Mouse (Mus musculus): ENCODE results near the gene Rpl3l.
"Not testable (repeated sequence)": the region's sequence is repeated elsewhere in the genome, so short reads cannot be mapped to it uniquely, and the experiment has no call there.

Rpl3l gene

DNA sequence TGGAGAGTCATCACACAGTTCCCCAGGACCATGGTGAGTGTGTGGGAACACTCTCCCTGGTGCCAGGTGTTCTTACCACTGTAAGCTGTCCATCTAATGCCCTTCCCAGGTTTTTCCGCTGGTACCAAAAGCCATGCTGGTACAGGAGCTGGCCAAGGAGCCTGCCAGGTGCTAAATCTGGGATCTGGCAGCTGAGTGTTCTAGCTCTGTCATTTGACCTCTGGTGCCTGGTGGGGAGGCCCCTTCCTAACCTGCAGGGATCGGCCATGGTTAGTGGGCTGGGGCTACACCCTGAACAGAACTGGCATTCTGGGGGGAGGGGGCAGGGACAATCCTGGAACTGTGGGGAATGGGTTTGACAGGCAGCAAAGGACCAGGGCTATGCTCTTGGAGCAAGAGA, at the start of gene Rpl3l:
Gene Rpl3l, plus strand, starts transcription at position 203 of the 400 bp plus-strand sequence.
- no peak for DNase-seq

GRCm38 (mm10) chr17:24686514-24686913, 41.1 kb upstream of the Rpl3l start:
- DNase-seq, result peak; percentile 50 to 64

GRCm38 (mm10) chr17:24687146-24687595, 40.4 kb upstream of the Rpl3l start:
- DNase-seq, result peak; percentile 46 to 64

GRCm38 (mm10) chr17:24687599-24687998, 40.0 kb upstream of the Rpl3l start:
- no peak for DNase-seq

GRCm38 (mm10) chr17:24689251-24690081, 38.2 kb upstream of the Rpl3l start, which contains the start of gene Syngr3:
TSS of gene Syngr3 (minus strand) at chr17:24689955.
- DNase-seq, result no peak

DNA sequence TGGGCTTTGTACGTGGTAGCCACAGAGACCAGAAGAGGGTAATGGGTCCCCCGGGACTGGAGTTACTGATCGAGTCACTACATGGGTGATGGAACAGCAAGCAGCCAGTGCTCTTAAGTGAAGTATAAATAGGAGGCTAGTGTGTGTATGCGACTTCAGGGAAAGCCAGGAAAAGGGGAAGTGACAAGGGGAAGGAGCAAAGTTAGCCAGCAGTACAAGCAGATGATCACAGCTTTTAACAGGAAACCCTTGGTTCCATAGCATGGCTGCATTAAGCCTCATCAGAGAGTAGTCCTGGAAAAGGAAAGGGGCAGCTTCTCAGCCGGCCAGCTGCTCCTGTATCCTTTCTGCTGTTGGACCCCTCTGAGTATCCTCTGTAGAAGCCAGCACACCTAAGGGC, 35.2 kb upstream of the Rpl3l start:
- DNase-seq, result no peak

DNA sequence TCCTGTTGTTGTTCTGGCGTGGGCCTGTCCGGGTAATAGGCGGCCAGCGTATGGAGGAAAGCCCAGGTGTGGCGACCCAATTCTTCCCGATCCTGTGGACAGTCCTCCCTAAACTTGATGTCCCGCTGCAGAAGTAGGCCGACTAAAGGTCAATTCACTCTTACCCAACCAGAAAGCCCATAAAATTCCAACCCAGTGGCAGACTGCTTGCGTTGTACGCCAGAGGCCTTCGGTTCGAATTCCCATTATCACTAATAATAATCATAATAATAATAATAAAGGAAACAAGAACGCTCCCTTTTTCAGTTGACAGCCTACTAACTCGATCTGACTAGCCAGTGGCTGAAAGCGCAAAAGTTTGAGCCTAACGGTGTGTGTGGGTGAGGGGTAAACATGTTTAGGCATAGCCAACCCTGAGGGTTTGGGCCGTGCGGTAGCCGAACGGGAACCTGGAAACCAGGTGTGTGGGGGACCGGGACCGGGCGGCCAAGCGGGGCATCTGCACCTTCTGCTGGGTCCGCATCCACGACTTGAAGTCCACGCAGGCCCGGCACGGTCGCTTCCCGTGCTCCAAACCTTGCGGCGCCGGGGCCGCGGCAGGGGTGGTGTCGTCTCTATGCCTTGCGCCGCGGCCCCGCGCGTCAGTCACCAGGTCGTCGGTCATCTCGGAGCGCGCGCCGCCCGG, 32.2 kb upstream of the Rpl3l start:
- DNase-seq, result peak; percentile 44 to 49

DNA sequence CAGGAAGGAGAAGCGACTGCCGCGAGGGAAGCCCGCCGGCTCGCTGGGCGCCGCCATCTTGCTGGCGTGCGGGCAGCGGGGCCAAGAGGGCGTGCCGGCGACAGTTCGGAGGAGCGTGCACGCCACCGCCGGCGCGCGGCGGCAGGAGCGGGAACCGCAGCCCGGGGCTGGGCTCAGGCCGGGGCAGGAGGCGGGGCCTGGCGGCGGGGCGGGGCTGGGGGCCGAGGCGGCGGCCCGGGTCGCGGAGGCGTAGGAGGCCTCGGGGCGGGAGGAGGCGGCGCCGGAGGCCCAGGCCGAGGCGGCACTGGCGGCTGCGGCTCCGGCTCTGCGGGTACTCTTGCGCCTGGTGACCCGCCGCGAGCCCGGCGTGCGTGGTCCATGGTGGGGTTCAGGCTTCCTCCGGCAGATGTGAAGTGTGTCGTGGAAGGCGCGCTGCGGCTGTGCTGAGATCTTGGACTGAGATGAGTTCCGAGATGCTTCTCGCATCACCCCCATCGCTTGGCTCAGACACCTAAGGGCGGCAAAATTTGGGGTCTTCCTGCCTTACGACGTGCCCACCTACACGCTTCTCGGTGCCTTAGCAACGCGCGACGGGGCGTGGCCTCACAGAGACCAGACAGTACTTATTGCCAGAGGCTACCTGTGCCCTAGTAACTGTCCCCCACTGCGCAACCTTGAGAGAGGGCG, 31.5 kb upstream of the Rpl3l start, which contains the start of the genes Gfer and Noxo1:
Gene Gfer, minus strand, starts transcription at position 146 of the 687 bp plus-strand sequence.
Gene Noxo1, plus strand, starts transcription at position 224 of the 687 bp plus-strand sequence.
- DNase-seq, result peak; percentile 83 to 85

GRCm38 (mm10) chr17:24697985-24698384, 29.6 kb upstream of the Rpl3l start:
- DNase-seq, result no peak

DNA sequence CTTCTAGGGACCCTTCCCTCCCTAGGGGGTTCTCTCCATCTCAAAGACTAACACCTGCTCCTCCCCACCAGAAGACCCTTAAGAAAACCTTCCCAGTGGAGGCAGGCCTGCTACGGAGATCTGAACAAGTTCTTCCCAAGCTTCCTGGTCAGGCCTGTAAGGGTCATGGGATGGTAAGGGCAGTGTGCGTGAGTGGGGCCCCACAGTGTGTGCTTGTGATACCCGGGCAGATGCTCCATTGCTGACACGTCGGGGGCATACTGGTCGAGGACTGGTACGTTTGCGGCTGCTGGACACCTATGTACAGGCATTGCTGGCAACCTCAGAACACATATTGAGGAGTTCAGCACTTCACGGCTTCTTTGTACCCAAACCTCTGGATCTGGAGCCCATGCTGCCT, 28.9 kb upstream of the Rpl3l start:
- no peak for DNase-seq

GRCm38 (mm10) chr17:24699473-24699872, 28.1 kb upstream of the Rpl3l start:
- no peak for DNase-seq

DNA sequence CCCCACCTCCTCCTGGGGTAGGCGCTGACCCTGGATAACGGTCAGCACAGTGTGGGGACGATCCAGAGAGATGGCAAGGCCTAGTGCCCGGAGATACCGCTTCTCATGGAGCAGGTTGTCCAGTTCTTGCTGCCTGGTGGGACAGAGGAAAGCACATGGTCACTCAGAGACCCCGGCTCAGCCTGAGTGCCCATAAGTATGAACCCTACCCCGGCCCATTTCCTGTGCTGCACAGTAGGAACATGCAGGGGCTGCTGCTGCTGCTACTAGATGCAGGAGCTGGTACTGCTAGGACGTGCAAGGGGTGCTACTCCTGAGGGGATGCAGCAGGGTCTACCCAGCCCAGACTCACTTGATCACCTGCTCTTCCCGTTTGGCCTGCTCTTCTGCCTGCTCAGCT, 26.4 kb upstream of the Rpl3l start:
- no peak for DNase-seq

DNA sequence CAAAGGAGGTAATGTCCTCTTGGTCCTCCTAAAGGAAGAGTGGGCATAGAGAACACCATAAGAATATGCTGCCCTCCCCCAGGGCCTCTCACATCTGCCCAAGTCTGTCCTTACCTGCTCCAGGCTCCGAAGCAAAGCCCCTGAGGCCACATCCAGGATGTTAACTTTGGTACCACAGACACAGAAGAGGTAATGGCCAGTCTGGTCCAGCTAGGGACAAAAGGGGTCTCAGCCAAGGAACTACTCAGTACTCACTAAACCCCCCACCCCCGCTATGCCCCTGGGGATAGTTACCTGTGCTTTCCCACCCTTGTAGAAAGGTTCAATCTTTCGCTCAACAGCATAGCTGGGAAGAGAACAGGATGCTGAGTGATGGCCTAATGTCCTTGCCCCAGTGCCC, 21.8 kb upstream of the Rpl3l start:
- no peak for DNase-seq

GRCm38 (mm10) chr17:24706982-24707800, 20.4 kb upstream of the Rpl3l start, which contains the start of gene Tbl3:
TSS of gene Tbl3 (minus strand) at chr17:24707660.
- DNase-seq, result peak; percentile 88 to 94

DNA sequence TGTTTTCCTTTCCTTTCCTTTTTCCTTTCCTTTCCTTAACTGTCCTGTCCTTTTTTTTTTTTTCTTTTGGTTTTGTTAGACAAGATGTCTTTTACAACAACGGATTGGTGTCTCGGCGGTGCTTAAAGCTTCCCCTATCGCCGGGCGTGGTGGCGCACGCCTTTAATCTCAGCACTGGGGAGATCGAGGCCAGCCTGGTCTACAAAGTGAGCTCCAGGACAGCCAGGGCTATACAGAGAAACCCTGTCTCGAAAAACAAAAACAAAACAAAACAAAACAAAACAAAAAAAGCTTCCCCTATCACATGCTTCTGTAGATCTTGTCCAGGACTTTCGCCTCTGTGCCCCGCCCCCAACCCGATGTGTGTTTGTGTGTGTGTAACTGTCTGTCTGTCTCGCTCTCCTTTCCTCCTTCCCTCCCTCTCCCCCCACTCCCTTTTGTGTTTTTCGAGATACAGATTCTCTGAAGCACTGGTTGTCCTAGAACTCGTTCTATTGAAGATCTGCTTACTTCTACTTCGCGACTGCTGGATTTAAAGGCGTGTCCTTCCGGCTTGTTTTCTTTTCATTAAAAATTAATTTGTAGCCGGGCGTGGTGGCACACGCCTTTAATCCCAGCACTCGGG, 19.7 kb upstream of the Rpl3l start:
- no peak for DNase-seq

DNA sequence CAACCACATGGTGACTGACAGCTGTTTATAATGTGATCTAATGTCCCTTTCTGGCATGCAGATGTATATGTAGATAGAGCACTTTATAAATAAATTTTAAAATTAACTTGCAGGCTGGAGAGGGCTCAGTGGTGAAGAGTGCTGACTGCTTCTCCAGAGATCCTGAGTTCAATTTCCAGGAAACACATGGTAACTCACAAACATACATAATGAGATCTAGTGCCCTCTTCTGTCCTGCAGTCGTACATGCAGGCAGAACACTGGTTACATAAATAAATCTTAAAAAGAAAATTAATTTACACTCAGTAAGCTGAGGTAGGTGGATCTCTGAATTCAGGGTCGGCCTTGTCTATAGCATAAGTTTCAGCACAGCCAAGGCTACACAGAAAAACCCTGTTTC, 19.0 kb upstream of the Rpl3l start:
- DNase-seq, result no peak

- no peak for DNase-seq
Observed at GRCm38 (mm10) chr17:24715556-24715955, 12.1 kb upstream of the Rpl3l start.

DNA sequence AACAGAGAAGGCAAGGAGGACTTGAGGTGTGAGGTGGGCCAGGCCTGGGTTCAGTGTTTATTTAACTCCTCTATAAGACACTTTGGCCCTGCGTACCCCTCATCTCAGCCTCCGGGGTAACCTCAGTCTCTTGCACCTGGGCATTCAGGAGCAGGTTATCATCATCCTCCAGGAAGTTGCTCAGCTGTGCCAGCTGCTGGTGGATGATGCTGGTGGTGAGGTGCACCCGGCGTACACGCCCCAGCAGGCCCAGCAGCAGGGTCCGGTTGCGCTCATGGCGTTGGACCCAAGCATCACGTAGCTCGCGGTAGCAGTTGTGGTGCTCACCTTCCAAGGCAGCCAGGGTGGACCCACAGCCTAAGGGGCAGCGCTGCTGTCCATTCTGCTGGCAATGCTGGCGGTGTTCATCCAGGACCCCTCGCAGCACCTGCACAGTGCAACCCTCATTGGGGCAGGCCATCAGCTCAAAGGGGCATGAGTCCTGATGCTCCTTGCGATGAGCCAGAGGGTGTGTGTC, 11.4 kb upstream of the Rpl3l start:
- no peak for DNase-seq

GRCm38 (mm10) chr17:24717943-24718342, 9.7 kb upstream of the Rpl3l start, which contains the start of the genes Rnf151 and Rps2:
TSS of gene Rnf151 (minus strand) at chr17:24718063.
TSS of gene Rps2 (plus strand) at chr17:24718116.
- no peak for DNase-seq

GRCm38 (mm10) chr17:24718938-24719337, 8.7 kb upstream of the Rpl3l start:
- not testable (repeated sequence) for DNase-seq

DNA sequence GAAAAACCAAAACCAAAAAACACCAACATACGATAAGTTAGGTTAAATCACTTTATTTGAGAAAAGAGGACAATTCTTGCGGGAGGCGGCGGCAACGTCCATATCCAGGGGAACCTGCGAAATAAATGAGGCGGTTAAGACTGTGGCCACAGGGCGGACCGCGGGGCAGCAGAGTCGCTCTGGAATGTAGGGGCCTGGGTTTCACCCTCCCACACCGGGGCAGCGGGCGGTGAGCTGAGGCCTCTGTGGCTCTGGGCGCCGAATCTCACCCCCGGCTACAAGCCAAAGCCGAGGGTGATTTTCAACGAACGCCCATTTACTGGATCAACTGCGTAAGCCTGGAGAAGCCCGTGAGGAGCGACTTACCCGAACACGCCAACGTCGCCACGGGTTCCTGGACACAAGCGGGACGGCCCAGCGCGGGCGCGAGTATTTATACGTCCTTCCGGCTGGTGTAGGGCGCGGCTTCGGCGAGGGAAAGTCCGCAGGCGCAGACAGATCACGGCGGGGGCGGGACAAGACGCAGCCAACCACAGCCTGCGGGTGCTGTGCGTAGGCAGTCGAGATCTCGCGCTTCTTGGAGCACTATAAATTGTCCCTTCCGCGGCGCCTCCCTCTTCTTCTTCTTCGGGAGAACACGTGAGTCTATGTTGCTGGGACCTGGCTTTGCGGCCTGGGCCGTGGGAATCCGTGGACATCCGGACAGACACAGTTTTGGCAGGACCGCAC, 8.0 kb upstream of the Rpl3l start:
- DNase-seq, result peak; percentile 98 to 99
